Mouse (Mus musculus): ENCODE measurements around the gene Pcyox1. TPM values are rescaled to one million over a fixed set of nuclear protein-coding genes. Genes with fewer than 3 reads are reported as not detected.
"Not testable (repeated sequence)": the region's sequence is repeated elsewhere in the genome, so short reads cannot be mapped to it uniquely, and the experiment has no call there.

Pcyox1 gene
- polyA plus RNA-seq, 1 experiment from 2014 or later = 77.2 TPM

- WGBS = 76% methylated on average over 18 of the region's 18 CpGs
- H3K4me2 ChIP-seq (ENCODE audit: low read depth, low read length) = no peak overlapping the region
- ATAC-seq = no peak
- H3K4me1 ChIP-seq (ENCODE audit: control insufficient read depth, insufficient read depth, low read length) = no peaks in the 10 kb centered on the region
- no peak overlapping the region for H3K9ac ChIP-seq (ENCODE audit: low read depth, low read length)
- no peaks in the 10 kb centered on the region for H3K9me3 ChIP-seq (ENCODE audit: control insufficient read depth, low read length)
- no peak overlapping the region for H3K27ac ChIP-seq (ENCODE audit: low read length)
- H3K36me3 ChIP-seq (ENCODE audit: control insufficient read depth, insufficient read depth, low read length) = peaks cover 37% of the 10 kb centered on the region
- no peak overlapping the region for H3K4me3 ChIP-seq (ENCODE audit: low read length)
- H3K27me3 ChIP-seq (replicated peaks; ENCODE audit: control insufficient read depth, insufficient read depth, low read length) = no peaks in the 10 kb centered on the region
Observed at GRCm38 (mm10) chr6:86388461-86388860, 8.5 kb downstream of the Pcyox1 start.

DNA sequence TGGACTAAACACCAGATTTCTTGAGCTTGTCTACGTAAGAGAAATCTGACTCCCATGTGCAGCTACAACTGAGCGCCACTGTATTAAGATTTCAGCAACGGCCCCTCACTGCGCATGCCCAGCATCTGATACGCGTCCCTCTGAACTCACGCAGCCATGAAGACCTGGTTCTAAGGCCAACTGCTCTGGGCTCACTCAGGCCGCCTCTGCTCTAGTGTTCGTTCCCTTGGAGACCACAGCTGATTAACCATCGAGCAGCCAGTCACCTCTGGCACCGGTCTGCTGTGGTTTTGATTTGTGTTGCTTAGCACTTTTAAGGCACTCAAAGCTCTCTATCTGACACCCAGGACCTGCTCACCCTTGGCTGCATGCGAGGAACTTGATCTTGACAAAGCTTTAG is 9.6 kb downstream of the Pcyox1 start:
- Histone ChIP-seq H3K4me3 (ENCODE audit: low read length) (no peak overlapping the region), H3K4me1 (ENCODE audit: control insufficient read depth, insufficient read depth, low read length) (no peaks in the 10 kb centered on the region), H3K4me2 (ENCODE audit: low read depth, low read length) (no peak overlapping the region), H3K9ac (ENCODE audit: low read depth, low read length) (no peak overlapping the region), H3K27me3 (replicated peaks; ENCODE audit: control insufficient read depth, insufficient read depth, low read length) (no peaks in the 10 kb centered on the region), H3K36me3 (ENCODE audit: control insufficient read depth, insufficient read depth, low read length) (peaks cover 37% of the 10 kb centered on the region), H3K9me3 (ENCODE audit: control insufficient read depth, low read length) (no peaks in the 10 kb centered on the region), H3K27ac (ENCODE audit: low read length) (no peak overlapping the region)
- no peak for ATAC-seq
- 83% methylated on average over 12 of the region's 12 CpGs for WGBS

DNA sequence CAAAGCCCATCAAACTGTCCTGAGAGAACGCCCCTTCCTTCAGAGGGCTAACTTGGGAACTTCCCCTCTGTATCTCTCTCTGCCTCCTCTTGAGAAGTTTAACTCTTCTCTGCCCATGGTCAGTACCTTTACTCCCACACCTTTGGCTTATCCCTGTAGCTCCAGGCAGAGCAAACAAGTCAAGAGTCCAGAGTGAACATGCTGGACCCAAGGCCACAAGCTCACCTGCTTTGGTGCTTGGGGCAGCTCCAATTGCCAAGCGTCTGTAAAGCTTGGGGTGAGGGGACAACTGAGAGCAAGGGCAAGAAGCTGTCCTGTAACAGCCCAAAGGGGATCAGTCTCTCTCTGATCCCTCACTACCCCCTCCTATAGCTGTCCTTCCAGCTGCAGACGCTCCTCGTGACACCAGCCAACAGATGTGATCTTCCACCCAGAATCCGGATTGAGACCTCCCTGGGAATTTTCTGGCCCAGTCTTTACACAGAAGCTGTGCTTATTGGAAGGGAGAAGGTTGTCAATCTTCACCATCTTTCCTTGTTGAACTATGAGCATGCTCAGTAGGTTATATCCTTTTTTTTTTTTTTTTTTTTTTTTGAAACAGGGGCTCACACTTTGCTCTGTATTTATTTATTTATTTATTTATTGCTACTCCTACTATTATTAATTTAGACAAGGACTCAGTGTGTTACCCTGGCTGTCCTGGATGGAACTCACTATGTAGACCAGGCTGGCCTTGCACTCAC is 11.4 kb downstream of the Pcyox1 start:
- peaks cover 21% of the 10 kb centered on the region for H3K36me3 ChIP-seq (ENCODE audit: control insufficient read depth, insufficient read depth, low read length)
- ATAC-seq = no peak

GRCm38 (mm10) chr6:86384692-86385091 is 12.3 kb downstream of the Pcyox1 start:
- 56% methylated on average over 4 of the region's 4 CpGs for WGBS
- H3K9me3 ChIP-seq (ENCODE audit: control insufficient read depth, low read length) = no peaks in the 10 kb centered on the region
- no peak overlapping the region for H3K9ac ChIP-seq (ENCODE audit: low read depth, low read length)
- no peak overlapping the region for H3K4me3 ChIP-seq (ENCODE audit: low read length)
- no peaks in the 10 kb centered on the region for H3K4me1 ChIP-seq (ENCODE audit: control insufficient read depth, insufficient read depth, low read length)
- H3K27ac ChIP-seq (ENCODE audit: low read length) = no peak overlapping the region
- no peak for ATAC-seq
- no peaks in the 10 kb centered on the region for H3K27me3 ChIP-seq (replicated peaks; ENCODE audit: control insufficient read depth, insufficient read depth, low read length)
- no peak overlapping the region for H3K4me2 ChIP-seq (ENCODE audit: low read depth, low read length)
- peaks cover 15% of the 10 kb centered on the region; the same call in 1 of the 2 replicates for H3K36me3 ChIP-seq (ENCODE audit: control insufficient read depth, insufficient read depth, low read length)

More for the DNA sequence above, 11.4 kb downstream of the Pcyox1 start:
- H3K27ac ChIP-seq (ENCODE audit: low read length) = no peak overlapping the region
- H3K4me1 ChIP-seq (ENCODE audit: control insufficient read depth, insufficient read depth, low read length) = no peaks in the 10 kb centered on the region
- no peak overlapping the region for H3K9ac ChIP-seq (ENCODE audit: low read depth, low read length)
- H3K9me3 ChIP-seq (ENCODE audit: control insufficient read depth, low read length) = no peaks in the 10 kb centered on the region
- no peak overlapping the region for H3K4me3 ChIP-seq (ENCODE audit: low read length)
- 82% methylated on average over 5 of the region's 5 CpGs for WGBS
- H3K4me2 ChIP-seq (ENCODE audit: low read depth, low read length) = no peak overlapping the region
- H3K27me3 ChIP-seq (replicated peaks; ENCODE audit: control insufficient read depth, insufficient read depth, low read length) = no peaks in the 10 kb centered on the region

GRCm38 (mm10) chr6:86383370-86383769 is 13.6 kb downstream of the Pcyox1 start:
- Histone ChIP-seq H3K27ac (ENCODE audit: low read length) (no peak overlapping the region), H3K9me3 (ENCODE audit: control insufficient read depth, low read length) (no peaks in the 10 kb centered on the region), H3K4me1 (ENCODE audit: control insufficient read depth, insufficient read depth, low read length) (no peaks in the 10 kb centered on the region), H3K36me3 (ENCODE audit: control insufficient read depth, insufficient read depth, low read length) (peaks cover 11% of the 10 kb centered on the region), H3K4me3 (ENCODE audit: low read length) (no peak overlapping the region), H3K4me2 (ENCODE audit: low read depth, low read length) (no peak overlapping the region), H3K9ac (ENCODE audit: low read depth, low read length) (no peak overlapping the region), H3K27me3 (replicated peaks; ENCODE audit: control insufficient read depth, insufficient read depth, low read length) (no peaks in the 10 kb centered on the region)
- ATAC-seq = no peak
- WGBS = 53% methylated on average over 16 of the region's 16 CpGs

- peaks cover 8% of the 10 kb centered on the region for H3K36me3 ChIP-seq (ENCODE audit: control insufficient read depth, insufficient read depth, low read length)
- ATAC-seq = no peak
- no peaks in the 10 kb centered on the region for H3K9me3 ChIP-seq (ENCODE audit: control insufficient read depth, low read length)
- no peak overlapping the region for H3K9ac ChIP-seq (ENCODE audit: low read depth, low read length)
- no peak overlapping the region for H3K4me2 ChIP-seq (ENCODE audit: low read depth, low read length)
- H3K27ac ChIP-seq (ENCODE audit: low read length) = no peak overlapping the region
- H3K4me3 ChIP-seq (ENCODE audit: low read length) = no peak overlapping the region
- H3K27me3 ChIP-seq (replicated peaks; ENCODE audit: control insufficient read depth, insufficient read depth, low read length) = no peaks in the 10 kb centered on the region
- no peaks in the 10 kb centered on the region for H3K4me1 ChIP-seq (ENCODE audit: control insufficient read depth, insufficient read depth, low read length)
Observed at GRCm38 (mm10) chr6:86382551-86382950, 14.4 kb downstream of the Pcyox1 start.

GRCm38 (mm10) chr6:86380112-86380511 is 16.8 kb downstream of the Pcyox1 start:
- not testable (repeated sequence) for H3K4me2 ChIP-seq (ENCODE audit: low read depth, low read length); ATAC-seq; H3K36me3 ChIP-seq (ENCODE audit: control insufficient read depth, insufficient read depth, low read length); H3K9me3 ChIP-seq (ENCODE audit: control insufficient read depth, low read length); H3K9ac ChIP-seq (ENCODE audit: low read depth, low read length); H3K27me3 ChIP-seq (replicated peaks; ENCODE audit: control insufficient read depth, insufficient read depth, low read length); H3K4me3 ChIP-seq (ENCODE audit: low read length); H3K4me1 ChIP-seq (ENCODE audit: control insufficient read depth, insufficient read depth, low read length); H3K27ac ChIP-seq (ENCODE audit: low read length)
- 83% methylated on average over 6 of the region's 8 CpGs for WGBS

DNA sequence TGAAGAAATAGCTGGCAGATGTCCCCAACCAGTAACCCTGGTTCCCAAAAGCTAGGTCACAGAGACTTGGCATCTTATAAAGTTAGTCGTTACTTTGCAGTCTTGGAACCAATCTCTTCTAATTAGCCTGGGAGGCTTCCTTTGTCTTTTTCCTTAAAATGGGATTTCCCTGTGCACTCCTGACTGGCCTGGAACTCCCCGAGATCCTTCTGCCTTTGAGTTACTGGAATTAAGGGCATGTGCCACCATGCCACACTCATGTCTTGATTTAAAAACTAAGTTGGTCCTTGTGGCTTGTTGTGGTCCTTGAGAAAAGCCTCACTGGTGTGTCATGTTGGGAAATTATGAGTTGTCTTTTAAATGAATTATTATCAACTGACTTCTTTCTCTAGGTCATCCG is 18.6 kb downstream of the Pcyox1 start:
- Histone ChIP-seq H3K27ac (ENCODE audit: low read length) (no peak overlapping the region), H3K4me3 (ENCODE audit: low read length) (no peak overlapping the region), H3K4me2 (ENCODE audit: low read depth, low read length) (no peak overlapping the region), H3K27me3 (replicated peaks; ENCODE audit: control insufficient read depth, insufficient read depth, low read length) (no peaks in the 10 kb centered on the region), H3K9me3 (ENCODE audit: control insufficient read depth, low read length) (no peaks in the 10 kb centered on the region), H3K36me3 (ENCODE audit: control insufficient read depth, insufficient read depth, low read length) (peaks cover 6% of the 10 kb centered on the region), H3K9ac (ENCODE audit: low read depth, low read length) (no peak overlapping the region), H3K4me1 (ENCODE audit: control insufficient read depth, insufficient read depth, low read length) (no peaks in the 10 kb centered on the region)
- WGBS = 88% methylated on average over 3 of the region's 3 CpGs
- ATAC-seq = no peak

- Histone ChIP-seq H3K9ac (ENCODE audit: low read depth, low read length) (no peak overlapping the region), H3K4me1 (ENCODE audit: control insufficient read depth, insufficient read depth, low read length) (peaks cover 17% of the 10 kb centered on the region; the same call in 1 of the 2 replicates), H3K27me3 (replicated peaks; ENCODE audit: control insufficient read depth, insufficient read depth, low read length) (no peaks in the 10 kb centered on the region), H3K36me3 (ENCODE audit: control insufficient read depth, insufficient read depth, low read length) (peaks cover 5% of the 10 kb centered on the region; the same call in 1 of the 2 replicates), H3K4me2 (ENCODE audit: low read depth, low read length) (no peak overlapping the region), H3K9me3 (ENCODE audit: control insufficient read depth, low read length) (no peaks in the 10 kb centered on the region), H3K4me3 (ENCODE audit: low read length) (no peak overlapping the region), H3K27ac (ENCODE audit: low read length) (no peak overlapping the region)
- WGBS = 90% methylated on average over 6 of the region's 6 CpGs
- no peak for ATAC-seq
Observed at GRCm38 (mm10) chr6:86373556-86373955, 23.4 kb downstream of the Pcyox1 start.
